Mouse (Mus musculus): ENCODE measurements around the gene Invs. TPM values are rescaled to one million over a fixed set of nuclear protein-coding genes. Genes with fewer than 3 reads are reported as not detected.
"Not testable (repeated sequence)": the region's sequence is repeated elsewhere in the genome, so short reads cannot be mapped to it uniquely, and the experiment has no call there.

Gene Invs
- polyA plus RNA-seq, 1 experiment from 2014 or later, result 5.5 TPM

- H3K9me3 ChIP-seq (ENCODE audit: control insufficient read depth, low read length), result no peaks in the 10 kb centered on the region
- 70% methylated on average over 3 of the region's 3 CpGs for WGBS
- no peak overlapping the region for H3K27ac ChIP-seq (ENCODE audit: low read depth, low read length)
- H3K36me3 ChIP-seq (ENCODE audit: control insufficient read depth, insufficient read depth, low read length), result no peaks in the 10 kb centered on the region
- no peaks in the 10 kb centered on the region for H3K4me1 ChIP-seq (ENCODE audit: control insufficient read depth, insufficient read depth, low read length)
- no peak for DNase-seq (ENCODE audit: low spot score, missing footprints)
- H3K4me2 ChIP-seq, result no peak overlapping the region
- no peaks in the 10 kb centered on the region for H3K27me3 ChIP-seq (ENCODE audit: control insufficient read depth, insufficient read depth, low read length)
- ATAC-seq (ENCODE audit: low FRiP score), result no peak
- no peak overlapping the region for H3K9ac ChIP-seq (ENCODE audit: low read length)
- H3K4me3 ChIP-seq (ENCODE audit: low read depth, low read length), result no peak overlapping the region
Observed at GRCm38 (mm10) chr4:48362367-48362766, 82.8 kb downstream of the Invs start.

GRCm38 (mm10) chr4:48371037-48371436 lies 91.5 kb downstream of the Invs start:
- DNase-seq (ENCODE audit: low spot score, missing footprints) (no peak), ATAC-seq (ENCODE audit: low FRiP score) (no peak)
- Histone ChIP-seq H3K9ac (ENCODE audit: low read length) (no peak overlapping the region), H3K4me1 (ENCODE audit: control insufficient read depth, insufficient read depth, low read length) (no peaks in the 10 kb centered on the region), H3K4me3 (ENCODE audit: low read depth, low read length) (no peak overlapping the region), H3K36me3 (ENCODE audit: control insufficient read depth, insufficient read depth, low read length) (no peaks in the 10 kb centered on the region), H3K27me3 (ENCODE audit: control insufficient read depth, insufficient read depth, low read length) (no peaks in the 10 kb centered on the region), H3K27ac (ENCODE audit: low read depth, low read length) (no peak overlapping the region), H3K4me2 (no peak overlapping the region), H3K9me3 (ENCODE audit: control insufficient read depth, low read length) (no peaks in the 10 kb centered on the region)
- WGBS, result 82% methylated on average over 1 of the region's 1 CpGs

GRCm38 (mm10) chr4:48380940-48381339 lies 101.4 kb downstream of the Invs start:
- Histone ChIP-seq H3K4me2 (no peak overlapping the region), H3K4me1 (ENCODE audit: control insufficient read depth, insufficient read depth, low read length) (no peaks in the 10 kb centered on the region), H3K9ac (ENCODE audit: low read length) (no peak overlapping the region), H3K9me3 (ENCODE audit: control insufficient read depth, low read length) (no peaks in the 10 kb centered on the region), H3K4me3 (ENCODE audit: low read depth, low read length) (no peak overlapping the region), H3K36me3 (ENCODE audit: control insufficient read depth, insufficient read depth, low read length) (no peaks in the 10 kb centered on the region), H3K27ac (ENCODE audit: low read depth, low read length) (no peak overlapping the region), H3K27me3 (ENCODE audit: control insufficient read depth, insufficient read depth, low read length) (no peaks in the 10 kb centered on the region)
- ATAC-seq (ENCODE audit: low FRiP score) (no peak), DNase-seq (ENCODE audit: low spot score, missing footprints) (peak; percentile 98)
- WGBS, result 2% methylated on average over 2 of the region's 2 CpGs

- Histone ChIP-seq H3K9me3 (ENCODE audit: control insufficient read depth, low read length) (no peaks in the 10 kb centered on the region), H3K4me2 (no peak overlapping the region), H3K4me1 (ENCODE audit: control insufficient read depth, insufficient read depth, low read length) (no peaks in the 10 kb centered on the region), H3K4me3 (ENCODE audit: low read depth, low read length) (no peak overlapping the region), H3K27me3 (ENCODE audit: control insufficient read depth, insufficient read depth, low read length) (no peaks in the 10 kb centered on the region), H3K36me3 (ENCODE audit: control insufficient read depth, insufficient read depth, low read length) (no peaks in the 10 kb centered on the region), H3K27ac (ENCODE audit: low read depth, low read length) (no peak overlapping the region), H3K9ac (ENCODE audit: low read length) (no peak overlapping the region)
- DNase-seq (ENCODE audit: low spot score, missing footprints), result no peak
- WGBS, result 85% methylated on average over 5 of the region's 5 CpGs
- no peak for ATAC-seq (ENCODE audit: low FRiP score)
Observed at GRCm38 (mm10) chr4:48382506-48382905, 102.9 kb downstream of the Invs start.

GRCm38 (mm10) chr4:48396949-48397348 lies 117.4 kb downstream of the Invs start:
- WGBS, result 92% methylated on average over 3 of the region's 3 CpGs
- Histone ChIP-seq H3K4me3 (ENCODE audit: low read depth, low read length) (no peak overlapping the region), H3K9ac (ENCODE audit: low read length) (no peak overlapping the region), H3K9me3 (ENCODE audit: control insufficient read depth, low read length) (no peaks in the 10 kb centered on the region), H3K27me3 (ENCODE audit: control insufficient read depth, insufficient read depth, low read length) (no peaks in the 10 kb centered on the region), H3K36me3 (ENCODE audit: control insufficient read depth, insufficient read depth, low read length) (no peaks in the 10 kb centered on the region; the same call in 1 of the 2 replicates), H3K4me2 (no peak overlapping the region), H3K4me1 (ENCODE audit: control insufficient read depth, insufficient read depth, low read length) (no peaks in the 10 kb centered on the region), H3K27ac (ENCODE audit: low read depth, low read length) (no peak overlapping the region)
- ATAC-seq (ENCODE audit: low FRiP score) (no peak), DNase-seq (ENCODE audit: low spot score, missing footprints) (no peak)

GRCm38 (mm10) chr4:48403066-48403640 lies 123.6 kb downstream of the Invs start:
- Histone ChIP-seq H3K9me3 (ENCODE audit: control insufficient read depth, low read length) (no peaks in the 10 kb centered on the region), H3K36me3 (ENCODE audit: control insufficient read depth, insufficient read depth, low read length) (no peaks in the 10 kb centered on the region), H3K4me3 (ENCODE audit: low read depth, low read length) (no peak overlapping the region), H3K27me3 (ENCODE audit: control insufficient read depth, insufficient read depth, low read length) (no peaks in the 10 kb centered on the region), H3K4me2 (no peak overlapping the region), H3K9ac (ENCODE audit: low read length) (no peak overlapping the region), H3K4me1 (ENCODE audit: control insufficient read depth, insufficient read depth, low read length) (no peaks in the 10 kb centered on the region), H3K27ac (ENCODE audit: low read depth, low read length) (no peak overlapping the region)
- 85% methylated on average over 16 of the region's 16 CpGs for WGBS
- ATAC-seq (ENCODE audit: low FRiP score) (no peak), DNase-seq (ENCODE audit: low spot score, missing footprints) (no peak)

- H3K27me3 ChIP-seq (ENCODE audit: control insufficient read depth, insufficient read depth, low read length); H3K9me3 ChIP-seq (ENCODE audit: control insufficient read depth, low read length); H3K9ac ChIP-seq (ENCODE audit: low read length); H3K27ac ChIP-seq (ENCODE audit: low read depth, low read length); H3K4me1 ChIP-seq (ENCODE audit: control insufficient read depth, insufficient read depth, low read length); H3K4me3 ChIP-seq (ENCODE audit: low read depth, low read length); H3K4me2 ChIP-seq; H3K36me3 ChIP-seq (ENCODE audit: control insufficient read depth, insufficient read depth, low read length); DNase-seq (ENCODE audit: low spot score, missing footprints); ATAC-seq (ENCODE audit: low FRiP score): not testable (repeated sequence)
- WGBS, result 89% methylated on average over 9 of the region's 10 CpGs
Observed at GRCm38 (mm10) chr4:48405724-48406491, 126.3 kb downstream of the Invs start.

GRCm38 (mm10) chr4:48407350-48408039 lies 127.9 kb downstream of the Invs start:
- WGBS, result 43% methylated on average over 18 of the region's 18 CpGs
- no peaks in the 10 kb centered on the region for H3K9me3 ChIP-seq (ENCODE audit: control insufficient read depth, low read length)
- H3K9ac ChIP-seq (ENCODE audit: low read length), result no peak overlapping the region
- no peaks in the 10 kb centered on the region for H3K27me3 ChIP-seq (ENCODE audit: control insufficient read depth, insufficient read depth, low read length)
- no peaks in the 10 kb centered on the region for H3K4me1 ChIP-seq (ENCODE audit: control insufficient read depth, insufficient read depth, low read length)
- DNase-seq (ENCODE audit: low spot score, missing footprints) (peak; percentile 95), ATAC-seq (ENCODE audit: low FRiP score) (peak; percentile 64)
- no peak overlapping the region for H3K27ac ChIP-seq (ENCODE audit: low read depth, low read length)
- no peaks in the 10 kb centered on the region for H3K36me3 ChIP-seq (ENCODE audit: control insufficient read depth, insufficient read depth, low read length)
- H3K4me3 ChIP-seq (ENCODE audit: low read depth, low read length), result no peak overlapping the region
- no peak overlapping the region for H3K4me2 ChIP-seq

GRCm38 (mm10) chr4:48413473-48413872 lies 133.9 kb downstream of the Invs start:
- H3K27me3 ChIP-seq (ENCODE audit: control insufficient read depth, insufficient read depth, low read length), result no peaks in the 10 kb centered on the region
- no peak overlapping the region for H3K27ac ChIP-seq (ENCODE audit: low read depth, low read length)
- no peak overlapping the region for H3K4me3 ChIP-seq (ENCODE audit: low read depth, low read length)
- DNase-seq (ENCODE audit: low spot score, missing footprints), result no peak
- no peak overlapping the region for H3K4me2 ChIP-seq
- WGBS, result 93% methylated on average over 8 of the region's 8 CpGs
- ATAC-seq (ENCODE audit: low FRiP score), result no peak
- no peaks in the 10 kb centered on the region for H3K36me3 ChIP-seq (ENCODE audit: control insufficient read depth, insufficient read depth, low read length)
- H3K4me1 ChIP-seq (ENCODE audit: control insufficient read depth, insufficient read depth, low read length), result no peaks in the 10 kb centered on the region
- no peak overlapping the region for H3K9ac ChIP-seq (ENCODE audit: low read length)
- H3K9me3 ChIP-seq (ENCODE audit: control insufficient read depth, low read length), result no peaks in the 10 kb centered on the region

Measured in midbrain, embryonic 11.5 days (tissue).